Mouse (Mus musculus): ENCODE data around the gene Zfp92. TPM values are rescaled to one million over a fixed set of nuclear protein-coding genes. Genes with fewer than 3 reads are reported as not detected.

Gene Zfp92
- polyA plus RNA-seq (2015; fragmentation: Nextera tagmentation; extraction: Ambion mirVana), result 1.3 and 1.9 TPM in 2 replicates

GRCm38 (mm10) chrX:73410880-73411517 lies at the start of gene Zfp92:
Gene Zfp92, plus strand, starts transcription at chrX:73411096.

GRCm38 (mm10) chrX:73398636-73399035 lies 12.3 kb upstream of the Zfp92 start, which contains the start of gene Gm18336:
Gene Gm18336, minus strand, starts transcription at chrX:73398736.

GRCm38 (mm10) chrX:73435252-73435651 lies 24.4 kb downstream of the Zfp92 start, which contains the start of gene Trex2:
Gene Trex2, minus strand, starts transcription at chrX:73435344.

GRCm38 (mm10) chrX:73458877-73459392 lies 48.0 kb downstream of the Zfp92 start, which contains the start of gene Haus7:
Gene Haus7, minus strand, starts transcription at chrX:73459044.

Other genes starting within 250 kb of the Zfp92 start
- gene Spin2d, start 234.1 kb upstream of the Zfp92 start, polyA plus RNA-seq (2015; fragmentation: Nextera tagmentation; extraction: Ambion mirVana), result not detected in 2 replicates
- gene Xlr3b, start 218.9 kb upstream of the Zfp92 start, polyA plus RNA-seq (2015; fragmentation: Nextera tagmentation; extraction: Ambion mirVana), result 1.4 and 21.8 TPM in 2 replicates
- 0.94 TPM in 1 of 2 replicates, not detected in the other for gene Xlr4b, start 196.8 kb upstream of the Zfp92 start, polyA plus RNA-seq (2015; fragmentation: Nextera tagmentation; extraction: Ambion mirVana)
- 35.4 and 37.0 TPM in 2 replicates for gene F8a, start 182.8 kb upstream of the Zfp92 start, polyA plus RNA-seq (2015; fragmentation: Nextera tagmentation; extraction: Ambion mirVana)
- 0.18 and 0.58 TPM in 2 replicates for gene Xlr4c, start 168.0 kb upstream of the Zfp92 start, polyA plus RNA-seq (2015; fragmentation: Nextera tagmentation; extraction: Ambion mirVana)
- gene Xlr3c, start 145.7 kb upstream of the Zfp92 start, polyA plus RNA-seq (2015; fragmentation: Nextera tagmentation; extraction: Ambion mirVana), result 0.12 and 0.33 TPM in 2 replicates
- not detected in 2 replicates for gene Xlr5a, start 118.1 kb upstream of the Zfp92 start, polyA plus RNA-seq (2015; fragmentation: Nextera tagmentation; extraction: Ambion mirVana)
- not detected in 2 replicates for gene Xlr5c, start 118.1 kb upstream of the Zfp92 start, polyA plus RNA-seq (2015; fragmentation: Nextera tagmentation; extraction: Ambion mirVana)
- gene Gm45015, start 74.3 kb upstream of the Zfp92 start, polyA plus RNA-seq (2015; fragmentation: Nextera tagmentation; extraction: Ambion mirVana), result not detected in 2 replicates
- 5.0 and 5.6 TPM in 2 replicates for gene Zfp275, start 68.5 kb upstream of the Zfp92 start, polyA plus RNA-seq (2015; fragmentation: Nextera tagmentation; extraction: Ambion mirVana)
- gene Gm18336, start 12.4 kb upstream of the Zfp92 start, polyA plus RNA-seq (2015; fragmentation: Nextera tagmentation; extraction: Ambion mirVana), result 0.06 TPM in 1 of 2 replicates, not detected in the other
- gene Trex2, start 24.2 kb downstream of the Zfp92 start, polyA plus RNA-seq (2015; fragmentation: Nextera tagmentation; extraction: Ambion mirVana), result not detected in 2 replicates
- gene Haus7, start 47.9 kb downstream of the Zfp92 start, polyA plus RNA-seq (2015; fragmentation: Nextera tagmentation; extraction: Ambion mirVana), result 57.3 and 61.1 TPM in 2 replicates
- 40.7 and 49.5 TPM in 2 replicates for gene Bgn, start 72.5 kb downstream of the Zfp92 start, polyA plus RNA-seq (2015; fragmentation: Nextera tagmentation; extraction: Ambion mirVana)
- gene Atp2b3, start 92.0 kb downstream of the Zfp92 start, polyA plus RNA-seq (2015; fragmentation: Nextera tagmentation; extraction: Ambion mirVana), result 8.0 and 9.1 TPM in 2 replicates
- 2.0 and 2.2 TPM in 2 replicates for gene Dusp9, start 228.3 kb downstream of the Zfp92 start, polyA plus RNA-seq (2015; fragmentation: Nextera tagmentation; extraction: Ambion mirVana)
- gene Pnck, start 249.0 kb downstream of the Zfp92 start, polyA plus RNA-seq (2015; fragmentation: Nextera tagmentation; extraction: Ambion mirVana), result 160 and 181 TPM in 2 replicates

All from neural tube, postnatal 0 days (tissue).